ENCODE assay signal across 20 mouse cellular contexts in genomic region chr13:54277406-54277805, GRCm38 (mm10).
DNase-seq lines count a peak whose midpoint lies in the region; ATAC-seq lines count a peak whose summit lies in the region.
"Had no signal": no experiment of that assay in that cellular context is flagged by ENCODE, and none has a peak within 500 bp of the region (broad histone marks: within the 10 kb centered on the region; RNA-seq: fewer than 3 reads in every experiment).

No protein-coding gene starts in this region.

- 92% methylated on average over 6 of the region's 6 CpGs for WGBS in midbrain, embryonic 11.5 days
- WGBS in midbrain, embryonic 15.5 days = 92% methylated on average over 6 of the region's 6 CpGs

- no peak for ATAC-seq in midbrain, embryonic 11.5 days (ENCODE audit: low FRiP score)
- no peak for ATAC-seq in midbrain, embryonic 15.5 days (replicated peaks)
- ATAC-seq: forebrain, embryonic 15.5 days had no signal

- no peak overlapping the region for H3K27ac ChIP-seq in midbrain, embryonic 11.5 days (ENCODE audit: low read depth, low read length)
- H3K27ac ChIP-seq in midbrain, embryonic 15.5 days = no peak overlapping the region
- H3K27ac ChIP-seq: embryonic facial prominence, embryonic 12.5 days; forebrain, embryonic 15.5 days; heart, adult 2 months; heart, embryonic 15.5 days; hindbrain, embryonic 10.5 days; hindbrain, embryonic 14.5 days had no signal

- H3K4me2 ChIP-seq in midbrain, embryonic 11.5 days = no peak overlapping the region
- no peak overlapping the region for H3K4me2 ChIP-seq in midbrain, embryonic 15.5 days
- H3K4me2 ChIP-seq: embryonic facial prominence, embryonic 12.5 days; forebrain, embryonic 15.5 days; heart, embryonic 11.5 days; heart, embryonic 15.5 days; hindbrain, embryonic 14.5 days had no signal

- no peaks in the 10 kb centered on the region; the same call in 1 of the 2 replicates for H3K9me3 ChIP-seq in midbrain, embryonic 11.5 days (ENCODE audit: control insufficient read depth, low read length)
- no peaks in the 10 kb centered on the region for H3K9me3 ChIP-seq in midbrain, embryonic 15.5 days
- H3K9me3 ChIP-seq: embryonic facial prominence, embryonic 12.5 days; forebrain, embryonic 15.5 days; heart, embryonic 15.5 days; hindbrain, embryonic 10.5 days had no signal

- intact Hi-C loops in left cerebral cortex, postnatal 36 days (cut with DNase I) = no loop called here
- intact Hi-C loops in gastrocnemius, postnatal 14 days (cut with DNase I; ENCODE audit: low total_unique reads) = no loop called here

- no peak overlapping the region for H3K9ac ChIP-seq in midbrain, embryonic 11.5 days (ENCODE audit: low read length)
- no peak overlapping the region for H3K9ac ChIP-seq in midbrain, embryonic 15.5 days
- H3K9ac ChIP-seq: embryonic facial prominence, embryonic 12.5 days; forebrain, embryonic 15.5 days; heart, embryonic 15.5 days; hindbrain, embryonic 14.5 days had no signal

- no peak overlapping the region for H3K4me3 ChIP-seq in midbrain, embryonic 11.5 days (ENCODE audit: low read depth, low read length)
- H3K4me3 ChIP-seq in midbrain, embryonic 15.5 days = no peak overlapping the region
- H3K4me3 ChIP-seq: embryonic facial prominence, embryonic 12.5 days; forebrain, embryonic 15.5 days; heart, adult 2 months; heart, embryonic 15.5 days; hindbrain, embryonic 10.5 days had no signal

- H3K27me3 ChIP-seq in midbrain, embryonic 11.5 days (ENCODE audit: control insufficient read depth, insufficient read depth, low read length) = no peaks in the 10 kb centered on the region; the same call in 1 of the 2 replicates
- H3K27me3 ChIP-seq in midbrain, embryonic 15.5 days (replicated peaks) = no peaks in the 10 kb centered on the region
- H3K27me3 ChIP-seq: forebrain, embryonic 15.5 days had no signal

- no peaks in the 10 kb centered on the region for H3K36me3 ChIP-seq in midbrain, embryonic 11.5 days (ENCODE audit: control insufficient read depth, insufficient read depth, low read length)
- no peaks in the 10 kb centered on the region for H3K36me3 ChIP-seq in midbrain, embryonic 15.5 days (replicated peaks)
- H3K36me3 ChIP-seq: embryonic facial prominence, embryonic 12.5 days; forebrain, embryonic 15.5 days; heart, embryonic 15.5 days; hindbrain, embryonic 10.5 days had no signal

- DNase-seq in frontal cortex, adult 2 months (ENCODE audit: extremely low spot score in 1 of 2, low spot score in 1 of 2) = peak; percentile 69 to 78
- DNase-seq in frontal cortex, postnatal 14 days (ENCODE audit: low spot score in 2 of 2) = no peak
- peak; percentile 61 for DNase-seq in midbrain, embryonic 11.5 days (ENCODE audit: low spot score, missing footprints)
- peak; percentile 84 for DNase-seq in brain, adult 2 months (ENCODE audit: low read depth, low spot score)
- DNase-seq in left cerebral cortex, postnatal 36 days (ENCODE audit: low spot score in 2 of 2) = peak; percentile 52 to 54
- DNase-seq in gastrocnemius, postnatal 14 days = no peak
- DNase-seq: adrenal gland, postnatal 10 days; cerebellum, adult 11-12 months; cerebellum, adult 9-10 months; cerebellum, postnatal 25 days; gastrocnemius, postnatal 10 days; heart, adult 2 months; heart, postnatal 14 days had no signal

- H3K4me1 ChIP-seq in midbrain, embryonic 11.5 days (ENCODE audit: control insufficient read depth, insufficient read depth, low read length) = peaks cover 1% of the 10 kb centered on the region; the same call in 1 of the 2 replicates
- peaks cover 20% of the 10 kb centered on the region for H3K4me1 ChIP-seq in midbrain, embryonic 15.5 days

Comparison
In these comparisons a context has a peak if more than half of its experiments do, and no peak if none do; other contexts are left out.
1. DNase-seq: peak in frontal cortex, adult 2 months (2 of 2), midbrain, embryonic 11.5 days (single experiment), brain, adult 2 months (single experiment) and left cerebral cortex, postnatal 36 days (2 of 2); none in frontal cortex, postnatal 14 days (0 of 2) and gastrocnemius, postnatal 14 days (single experiment).